ENCODE assay signal across 18 mouse cellular contexts in genomic region chr14:74529368-74529951, GRCm38 (mm10).
A peak's percentile ranks its signal among the peaks of the same experiment; 100 is the strongest.
DNase-seq lines count a peak whose midpoint lies in the region; ATAC-seq lines count a peak whose summit lies in the region.
"Had no signal": no experiment of that assay in that cellular context is flagged by ENCODE, and none has a peak within 500 bp of the region (broad histone marks: within the 10 kb centered on the region; RNA-seq: fewer than 3 reads in every experiment).

No protein-coding gene starts in this region.

- H3K4me3 ChIP-seq in forebrain, embryonic 13.5 days = no peak overlapping the region
- H3K4me3 ChIP-seq in forebrain, embryonic 10.5 days = no peak overlapping the region
- H3K4me3 ChIP-seq: heart, embryonic 13.5 days; midbrain, embryonic 13.5 days; myocyte; stomach, embryonic 15.5 days had no signal

- H3K27me3 ChIP-seq in forebrain, embryonic 13.5 days = no peaks in the 10 kb centered on the region
- no peaks in the 10 kb centered on the region for H3K27me3 ChIP-seq in forebrain, embryonic 10.5 days (ENCODE audit: poor library complexity, severe bottlenecking)
- H3K27me3 ChIP-seq: heart, embryonic 13.5 days; midbrain, embryonic 13.5 days; Patski; stomach, embryonic 15.5 days had no signal

- ATAC-seq in forebrain, embryonic 13.5 days = peak; percentile 88
- ATAC-seq: inflammation-experienced regulatory T-cells, adult 6 months; midbrain, embryonic 13.5 days; Patski had no signal

- WGBS in forebrain, embryonic 13.5 days = 62% methylated on average over 7 of the region's 7 CpGs
- WGBS in forebrain, embryonic 10.5 days = 92% methylated on average over 7 of the region's 7 CpGs

- no peak overlapping the region for H3K9ac ChIP-seq in forebrain, embryonic 13.5 days
- H3K9ac ChIP-seq: heart, embryonic 13.5 days; midbrain, embryonic 13.5 days; stomach, embryonic 15.5 days had no signal

- no peaks in the 10 kb centered on the region for H3K4me1 ChIP-seq in forebrain, embryonic 13.5 days
- H3K4me1 ChIP-seq in forebrain, embryonic 10.5 days = no peaks in the 10 kb centered on the region
- H3K4me1 ChIP-seq: heart, embryonic 13.5 days; midbrain, embryonic 13.5 days; stomach, embryonic 15.5 days had no signal

- no peak overlapping the region for H3K4me2 ChIP-seq in forebrain, embryonic 13.5 days
- H3K4me2 ChIP-seq: heart, embryonic 13.5 days; midbrain, embryonic 13.5 days; stomach, embryonic 15.5 days had no signal

- no peak overlapping the region for H3K27ac ChIP-seq in forebrain, embryonic 13.5 days
- H3K27ac ChIP-seq in forebrain, embryonic 10.5 days = no peak overlapping the region
- H3K27ac ChIP-seq: heart, embryonic 13.5 days; midbrain, embryonic 13.5 days; stomach, embryonic 15.5 days had no signal

- no peak for DNase-seq in forebrain, embryonic 10.5 days (ENCODE audit: extremely low spot score, low spot score)
- DNase-seq in right cerebral cortex, postnatal 14 days = peak; percentile 9
- DNase-seq in right cerebral cortex, postnatal 36 days (ENCODE audit: low spot score in 2 of 2) = no peak
- peak; percentile 26 to 42 for DNase-seq in layer of hippocampus, postnatal 25 days (ENCODE audit: extremely low spot score in 1 of 2, low spot score in 1 of 2)
- no peak for DNase-seq in embryo, embryonic 10.5 days (ENCODE audit: low spot score)
- DNase-seq in embryo, embryonic 11 days = no peak
- DNase-seq: cerebellum, adult 18-20 months; kidney, postnatal 14 days; liver; lung, adult 2 months; thymus, postnatal 14 days had no signal

- H3K36me3 ChIP-seq in forebrain, embryonic 13.5 days (ENCODE audit: poor library complexity, severe bottlenecking) = no peaks in the 10 kb centered on the region
- no peaks in the 10 kb centered on the region for H3K36me3 ChIP-seq in forebrain, embryonic 10.5 days (replicated peaks)
- H3K36me3 ChIP-seq: heart, embryonic 13.5 days; midbrain, embryonic 13.5 days; stomach, embryonic 15.5 days had no signal

- no peaks in the 10 kb centered on the region for H3K9me3 ChIP-seq in forebrain, embryonic 13.5 days (replicated peaks)
- H3K9me3 ChIP-seq in forebrain, embryonic 10.5 days = no peaks in the 10 kb centered on the region
- H3K9me3 ChIP-seq: heart, embryonic 13.5 days; midbrain, embryonic 13.5 days; stomach, embryonic 15.5 days had no signal

Comparison
In these comparisons a context has a peak if more than half of its experiments do, and no peak if none do; other contexts are left out.
1. DNase-seq: peak in right cerebral cortex, postnatal 14 days (single experiment) and layer of hippocampus, postnatal 25 days (2 of 2); none in forebrain, embryonic 10.5 days (single experiment), right cerebral cortex, postnatal 36 days (0 of 2), embryo, embryonic 10.5 days (single experiment) and embryo, embryonic 11 days (single experiment).